Mouse (Mus musculus) mouse trophoblast stem cell (cell line): ENCODE results near the gene Fas.

ENCODE experiments used
- in situ Hi-C, 2 experiments: fragments of 300-500 bp; cut with MseI, MboI; formaldehyde crosslinking; loops; 2 replicates in 1 of 2; 3 replicates in 1 of 2; pipeline ENCODE4 v1.15.1; 2025

Gene Fas

GRCm38 (mm10) chr19:34353291-34353805, 62.9 kb downstream of the Fas start:
- in situ Hi-C loops = no loop called here

- in situ Hi-C loops = no loop called here
Measured at GRCm38 (mm10) chr19:34362639-34363038, 72.2 kb downstream of the Fas start.

- in situ Hi-C loops = no loop called here
Measured at GRCm38 (mm10) chr19:34369551-34369950, 79.1 kb downstream of the Fas start.

GRCm38 (mm10) chr19:34370397-34370796, 79.9 kb downstream of the Fas start:
- in situ Hi-C loops = no loop called here
